Mouse (Mus musculus) cerebellum, adult (tissue): ENCODE data around the gene Rexo4.
A peak's percentile ranks its signal among the peaks of the same experiment; 100 is the strongest.

ENCODE experiments used
- ATAC-seq: cut with Nextera tagmentation; 2 replicates; pipeline ENCODE4 v1.9.2; 2017; ENCODE audit warnings: mild to moderate bottlenecking, moderate library complexity, mixed read lengths; ENCODE audit not compliant: insufficient number of reproducible peaks, low FRiP score, low TSS enrichment

Gene Rexo4

DNA sequence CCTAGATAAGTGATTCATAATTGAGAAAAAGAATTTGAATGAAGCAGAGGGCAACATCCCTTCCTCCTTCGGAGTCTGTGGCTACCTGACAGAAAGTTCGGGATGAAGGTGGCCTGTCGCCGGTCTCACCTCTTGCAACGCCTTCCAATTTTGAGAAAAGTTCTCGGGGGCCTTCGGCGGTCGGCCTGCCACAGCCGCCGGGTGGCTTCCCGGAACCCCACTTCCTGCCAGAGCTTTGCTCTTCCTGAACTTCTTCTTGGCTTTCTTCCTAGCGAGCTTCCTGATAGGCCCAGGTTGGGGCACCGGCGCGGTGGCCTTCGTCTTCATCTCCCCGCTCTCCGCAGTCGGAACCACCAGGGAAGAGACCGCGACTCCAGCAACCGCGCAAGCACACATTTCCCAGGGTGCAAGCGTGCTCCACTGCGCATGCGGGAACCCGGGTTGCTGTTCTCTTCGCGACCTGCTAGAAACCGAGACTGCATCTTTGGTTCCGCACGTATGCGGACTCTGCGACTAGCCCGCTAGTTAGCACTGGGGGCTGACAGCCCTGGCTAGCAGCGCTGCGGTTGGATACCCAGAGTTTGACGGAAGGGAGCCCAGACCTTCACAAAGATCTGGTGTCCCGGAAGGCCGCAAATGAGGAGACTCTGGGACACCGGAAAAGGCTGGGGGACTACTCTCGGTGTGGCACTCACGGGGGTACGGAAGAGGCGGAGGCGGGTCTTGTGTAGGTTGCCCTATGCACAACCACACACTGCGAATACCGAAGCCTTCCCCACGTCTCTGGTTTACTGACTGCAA, at the start of gene Rexo4:
TSS of gene Rexo4 (minus strand) at position 464 of the 801 bp plus-strand sequence.
- ATAC-seq = peak; percentile 88

DNA sequence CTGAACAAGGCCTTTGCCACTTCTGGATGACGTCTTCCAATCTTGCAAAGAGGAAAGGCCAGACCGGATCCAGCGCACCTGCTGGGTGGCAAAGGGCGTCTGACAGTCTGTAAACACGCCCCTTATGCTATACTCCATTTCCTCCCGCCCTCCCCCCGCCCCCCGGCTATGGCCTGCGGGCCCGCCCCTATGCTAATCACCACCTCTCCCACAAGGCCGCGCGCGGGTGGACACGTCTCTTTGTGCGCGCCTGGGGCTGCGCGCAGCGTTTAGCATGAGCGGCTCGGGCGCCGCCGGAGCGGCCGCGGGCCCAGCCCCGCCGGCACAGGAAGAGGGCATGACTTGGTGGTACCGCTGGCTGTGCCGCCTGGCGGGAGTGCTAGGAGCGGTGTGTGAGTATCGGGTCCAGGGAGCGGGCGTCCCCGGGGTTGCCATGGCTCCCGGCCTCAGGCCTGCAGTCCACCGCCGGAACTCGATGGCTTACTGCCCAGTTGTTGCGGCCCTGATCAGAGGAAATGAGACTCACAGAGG, 45.6 kb upstream of the Rexo4 start, which contains the start of gene Cacfd1:
TSS of gene Cacfd1 (plus strand) at position 213 of the 531 bp plus-strand sequence.
- peak; percentile 82 for ATAC-seq

DNA sequence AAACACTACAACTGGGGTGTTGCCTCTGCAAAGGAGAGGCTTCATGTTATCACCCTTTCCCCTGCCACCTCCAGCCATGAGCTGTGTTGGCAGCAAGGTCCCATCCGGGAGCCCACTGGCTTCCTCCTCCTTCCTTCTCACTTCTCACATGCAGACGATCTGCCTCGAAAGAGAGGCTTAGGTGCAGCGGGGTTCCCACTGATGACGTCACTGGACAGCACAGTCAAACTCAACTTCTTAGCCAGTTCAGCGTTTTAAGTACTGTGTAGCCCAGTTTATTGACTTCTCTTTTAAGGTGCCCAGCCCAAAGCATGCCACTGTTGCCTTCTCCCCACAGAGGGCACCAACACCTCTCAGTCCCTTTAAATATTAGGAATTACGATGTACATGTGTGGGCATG, 43.5 kb upstream of the Rexo4 start:
- no peak for ATAC-seq

DNA sequence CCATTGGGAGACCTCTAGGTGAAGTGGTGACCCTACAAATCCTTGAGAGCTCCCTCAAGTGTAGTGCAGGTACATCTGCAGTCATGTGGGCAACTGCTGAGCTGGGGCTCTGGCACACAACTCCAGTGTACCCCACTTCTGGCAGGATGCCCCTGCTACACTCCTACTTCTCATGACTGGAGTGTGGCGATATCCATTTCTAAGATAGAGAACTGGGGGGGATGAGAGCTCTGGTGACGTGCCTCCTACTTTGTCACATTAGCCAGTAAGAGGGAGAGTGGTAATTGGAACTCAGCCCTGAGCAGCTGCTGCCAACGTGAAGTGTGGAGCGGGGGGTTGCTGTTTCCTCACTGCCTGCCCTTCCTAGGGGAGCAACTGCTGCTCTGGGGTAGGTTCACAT, 42.1 kb upstream of the Rexo4 start:
- no peak for ATAC-seq

GRCm38 (mm10) chr2:26997993-26998392, 33.8 kb upstream of the Rexo4 start:
- no peak for ATAC-seq

GRCm38 (mm10) chr2:26997498-26997897, 33.3 kb upstream of the Rexo4 start:
- ATAC-seq = no peak

GRCm38 (mm10) chr2:26993936-26994335, 29.8 kb upstream of the Rexo4 start:
- ATAC-seq = no peak

GRCm38 (mm10) chr2:26984640-26985039, 20.5 kb upstream of the Rexo4 start:
- no peak for ATAC-seq

- ATAC-seq = no peak
Measured at GRCm38 (mm10) chr2:26984179-26984578, 20.0 kb upstream of the Rexo4 start.

- no peak for ATAC-seq
Measured at GRCm38 (mm10) chr2:26980361-26980760, 16.2 kb upstream of the Rexo4 start.

DNA sequence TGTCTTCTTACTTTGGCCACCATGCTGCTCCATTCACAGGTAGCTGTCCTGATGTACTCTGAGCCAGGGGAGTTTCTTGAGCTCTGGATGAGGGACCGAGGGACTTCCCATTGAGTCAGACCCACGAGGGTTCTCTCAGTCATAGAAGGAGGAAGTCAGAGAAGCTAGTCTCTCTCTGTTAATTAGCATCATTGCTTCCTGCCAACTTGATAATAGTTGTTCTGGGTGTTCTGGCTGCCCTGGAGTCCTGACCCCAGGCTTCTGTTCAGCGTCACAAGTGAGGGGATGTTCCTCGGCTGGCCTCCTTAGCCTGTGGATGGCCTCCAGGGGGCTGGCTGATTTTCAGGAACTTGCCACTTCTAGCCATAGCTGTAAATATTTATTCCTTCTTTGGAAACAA, 9.8 kb upstream of the Rexo4 start:
- ATAC-seq = no peak

DNA sequence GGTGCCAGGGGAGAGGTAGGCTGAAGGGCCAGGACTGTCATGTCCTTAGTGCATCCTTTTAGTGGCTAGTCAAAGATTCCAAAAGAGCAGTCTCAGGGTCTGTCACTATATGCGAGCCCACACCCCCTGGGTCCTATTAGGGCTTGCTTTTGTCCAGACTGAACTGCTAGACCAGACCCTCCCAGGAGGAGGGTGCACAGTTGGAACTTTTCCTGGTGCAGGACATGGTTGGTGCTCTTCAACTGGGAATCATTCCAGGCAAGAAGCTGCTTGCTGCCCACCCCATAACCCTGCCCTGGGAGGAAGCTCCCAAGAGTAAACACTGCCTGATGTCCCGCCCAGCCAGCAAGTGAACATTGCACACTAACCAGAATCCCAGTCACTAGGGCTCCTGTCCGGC, 8.9 kb upstream of the Rexo4 start, which contains the start of gene Adamts13:
TSS of gene Adamts13 (plus strand) at position 301 of the 400 bp plus-strand sequence.
- ATAC-seq = no peak

- ATAC-seq = no peak
Measured at GRCm38 (mm10) chr2:26967262-26967661, 3.1 kb upstream of the Rexo4 start.

GRCm38 (mm10) chr2:26964724-26965370, 661 bp upstream of the Rexo4 start:
- peak; percentile 18; the same call in 1 of the 2 replicates for ATAC-seq

GRCm38 (mm10) chr2:26960756-26961155, 3.4 kb downstream of the Rexo4 start:
- no peak for ATAC-seq

DNA sequence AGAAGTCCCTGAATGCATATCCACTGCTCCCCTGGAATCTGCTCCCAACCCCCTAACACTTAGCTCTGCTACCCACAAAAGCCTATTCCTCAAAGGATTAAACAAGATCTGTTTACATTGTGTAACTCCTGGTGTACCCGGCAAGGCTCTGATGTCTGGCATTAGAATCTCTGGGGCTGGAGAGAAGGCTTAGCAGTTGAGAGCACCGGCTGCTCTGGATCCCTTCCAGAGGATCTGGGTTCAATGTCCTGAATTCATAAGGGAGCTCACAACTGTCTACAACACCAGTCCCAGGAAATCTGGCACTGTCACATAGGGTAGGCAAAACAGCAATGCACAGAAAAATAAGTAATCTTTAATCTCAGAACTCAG, 6.7 kb downstream of the Rexo4 start:
- ATAC-seq = no peak

DNA sequence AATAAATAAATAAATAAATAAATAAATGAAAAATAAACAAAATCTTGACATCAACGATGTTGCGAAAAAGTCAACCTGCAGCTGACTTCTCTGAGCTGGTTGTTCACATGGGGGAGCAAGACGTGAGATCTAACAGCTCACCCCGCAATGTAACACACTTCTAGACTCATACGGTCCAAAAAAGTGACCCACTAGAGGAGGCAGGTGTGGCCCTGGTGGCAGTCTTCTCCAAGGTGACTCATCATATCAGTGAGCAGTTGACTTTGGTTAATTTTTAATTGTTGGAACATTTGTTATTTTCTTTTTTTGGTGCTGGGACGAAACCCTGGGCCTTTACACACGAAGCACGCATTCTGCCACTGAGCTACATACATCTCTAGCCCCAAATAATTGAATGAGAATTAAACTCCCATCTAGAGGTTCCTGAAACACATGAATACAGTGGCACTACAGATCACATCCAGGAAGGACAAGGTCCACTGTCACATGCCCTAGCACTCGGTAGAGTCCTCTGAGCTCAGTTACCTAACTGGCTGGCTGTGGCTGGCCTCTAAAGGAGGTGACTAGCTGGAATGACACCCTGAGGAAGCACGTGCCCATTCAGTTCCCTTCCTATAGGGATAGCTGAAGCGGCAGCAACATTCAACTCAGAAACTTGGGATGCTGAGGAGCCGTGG, 7.2 kb downstream of the Rexo4 start:
- no peak for ATAC-seq

GRCm38 (mm10) chr2:26954735-26955395, 9.3 kb downstream of the Rexo4 start:
- no peak for ATAC-seq

GRCm38 (mm10) chr2:26952866-26953265, 11.3 kb downstream of the Rexo4 start:
- ATAC-seq = no peak

DNA sequence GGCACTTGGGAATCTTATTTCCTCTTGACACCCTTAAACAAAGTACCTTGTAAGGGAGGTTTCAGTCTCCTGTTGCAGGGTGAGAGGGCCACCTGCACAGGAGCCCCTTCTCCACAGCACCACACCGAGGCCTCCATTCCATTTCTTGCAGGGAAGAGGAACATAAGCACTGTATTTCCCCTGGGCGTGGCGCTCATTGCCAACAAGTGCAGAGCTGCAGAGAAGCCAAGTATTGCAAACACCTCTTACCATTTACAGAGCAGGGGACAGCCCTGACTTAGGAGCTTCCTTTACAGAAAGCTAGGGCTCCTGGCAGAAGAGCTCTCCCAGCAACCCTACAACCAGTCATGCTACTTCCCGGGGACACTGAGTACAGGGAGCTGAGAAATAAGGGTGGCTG, 12.0 kb downstream of the Rexo4 start:
- ATAC-seq = no peak
